Mouse (Mus musculus): ENCODE data around the gene Prl8a6. TPM values are rescaled to one million over a fixed set of nuclear protein-coding genes. Genes with fewer than 3 reads are reported as not detected.

Gene Prl8a6
- polyA plus RNA-seq (2014; fragmentation: Nextera tagmentation; extraction: Ambion mirVana): not detected in 2 replicates

DNA sequence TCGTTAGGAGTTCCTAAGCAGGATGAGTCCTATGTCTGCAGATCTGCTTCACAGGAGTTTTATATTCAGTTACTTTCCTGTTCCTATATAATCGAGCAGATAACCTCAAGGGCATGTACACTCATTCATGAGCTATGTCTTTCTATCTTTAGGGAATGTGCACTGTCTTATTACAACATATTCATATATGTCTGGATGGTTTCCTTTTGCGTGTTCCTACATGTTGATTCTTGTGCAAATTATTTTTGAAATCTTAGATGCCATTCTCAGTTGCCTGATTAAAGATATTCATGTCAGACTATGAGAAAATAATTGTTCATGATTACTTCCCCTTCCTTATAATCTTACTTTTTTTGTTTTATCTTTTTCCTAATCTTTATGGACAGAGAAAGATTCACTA is at the start of gene Prl8a6:
TSS of gene Prl8a6 (minus strand) at position 101 of the 400 bp plus-strand sequence.
- Histone ChIP-seq H3K27ac (ENCODE audit: low read depth, low read length) (no peak within 1 kb of the TSS), H3K36me3 (ENCODE audit: control insufficient read depth, insufficient read depth, low read length) (no peaks in the 10 kb centered on the region), H3K4me2 (replicated peaks; ENCODE audit: low read depth, low read length) (no peak within 1 kb of the TSS), H3K27me3 (ENCODE audit: control insufficient read depth, insufficient read depth, low read length) (no peaks in the 10 kb centered on the region), H3K4me3 (ENCODE audit: low read length) (no peak within 1 kb of the TSS), H3K4me1 (ENCODE audit: control insufficient read depth, insufficient read depth, low read length) (no peaks in the 10 kb centered on the region), H3K9me3 (ENCODE audit: control insufficient read depth, low read length) (no peaks in the 10 kb centered on the region), H3K9ac (ENCODE audit: low read depth, low read length) (no peak within 1 kb of the TSS)
- WGBS: 90% methylated on average over 3 of the region's 3 CpGs
- no peak for ATAC-seq (ENCODE audit: low FRiP score, low TSS enrichment)

DNA sequence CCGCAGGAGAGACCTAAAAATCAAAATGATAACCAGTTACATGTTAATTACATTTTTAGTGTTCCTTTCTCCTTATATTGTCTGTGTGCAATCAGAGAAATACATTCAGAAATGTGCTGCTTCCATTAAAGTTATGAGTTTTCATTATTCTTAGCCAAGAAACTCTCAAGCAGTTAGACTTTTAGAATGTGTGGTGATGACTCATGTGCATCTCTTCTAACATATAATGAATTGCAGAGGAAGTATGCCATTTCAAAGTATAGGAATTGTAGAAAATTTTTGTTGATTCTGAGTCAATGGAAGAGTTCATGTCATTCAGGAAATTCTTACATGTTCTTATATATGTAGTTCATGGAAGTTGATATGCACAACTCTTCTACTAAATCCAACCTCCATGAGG is 5.3 kb downstream of the Prl8a6 start:
- no peak for ATAC-seq (ENCODE audit: low FRiP score, low TSS enrichment)
- Histone ChIP-seq H3K9ac (ENCODE audit: low read depth, low read length) (no peak overlapping the region), H3K36me3 (ENCODE audit: control insufficient read depth, insufficient read depth, low read length) (no peaks in the 10 kb centered on the region), H3K9me3 (ENCODE audit: control insufficient read depth, low read length) (no peaks in the 10 kb centered on the region), H3K27me3 (ENCODE audit: control insufficient read depth, insufficient read depth, low read length) (no peaks in the 10 kb centered on the region), H3K4me2 (replicated peaks; ENCODE audit: low read depth, low read length) (no peak overlapping the region), H3K4me3 (ENCODE audit: low read length) (no peak overlapping the region), H3K27ac (ENCODE audit: low read depth, low read length) (no peak overlapping the region), H3K4me1 (ENCODE audit: control insufficient read depth, insufficient read depth, low read length) (no peaks in the 10 kb centered on the region)
- 88% methylated on average over 1 of the region's 1 CpGs for WGBS

DNA sequence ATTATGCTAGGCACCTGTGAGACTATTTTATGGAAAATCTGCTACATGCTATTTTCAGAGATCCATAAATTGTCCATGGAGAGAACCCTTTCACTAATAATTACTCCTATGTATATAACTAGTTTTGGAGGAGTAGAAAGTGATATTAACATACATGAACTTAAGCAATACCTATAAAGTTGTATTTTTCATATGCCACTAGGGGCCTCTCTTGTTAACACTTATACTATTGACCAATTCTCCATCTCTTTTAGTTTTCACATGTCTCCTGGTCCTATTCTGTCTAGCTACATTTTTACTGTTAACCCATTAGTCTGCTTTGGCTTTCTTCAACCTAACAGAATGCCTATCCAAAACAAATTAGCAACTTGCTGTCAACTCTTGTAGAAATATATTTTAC is 24.8 kb downstream of the Prl8a6 start:
- H3K4me1 ChIP-seq (ENCODE audit: control insufficient read depth, insufficient read depth, low read length): no peaks in the 10 kb centered on the region
- no peak overlapping the region for H3K4me3 ChIP-seq (ENCODE audit: low read length)
- H3K27me3 ChIP-seq (ENCODE audit: control insufficient read depth, insufficient read depth, low read length): no peaks in the 10 kb centered on the region
- H3K4me2 ChIP-seq (replicated peaks; ENCODE audit: low read depth, low read length): no peak overlapping the region
- no peak overlapping the region for H3K27ac ChIP-seq (ENCODE audit: low read depth, low read length)
- no peak overlapping the region for H3K9ac ChIP-seq (ENCODE audit: low read depth, low read length)
- no peaks in the 10 kb centered on the region for H3K36me3 ChIP-seq (ENCODE audit: control insufficient read depth, insufficient read depth, low read length)
- no peaks in the 10 kb centered on the region for H3K9me3 ChIP-seq (ENCODE audit: control insufficient read depth, low read length)
- no peak for ATAC-seq (ENCODE audit: low FRiP score, low TSS enrichment)

DNA sequence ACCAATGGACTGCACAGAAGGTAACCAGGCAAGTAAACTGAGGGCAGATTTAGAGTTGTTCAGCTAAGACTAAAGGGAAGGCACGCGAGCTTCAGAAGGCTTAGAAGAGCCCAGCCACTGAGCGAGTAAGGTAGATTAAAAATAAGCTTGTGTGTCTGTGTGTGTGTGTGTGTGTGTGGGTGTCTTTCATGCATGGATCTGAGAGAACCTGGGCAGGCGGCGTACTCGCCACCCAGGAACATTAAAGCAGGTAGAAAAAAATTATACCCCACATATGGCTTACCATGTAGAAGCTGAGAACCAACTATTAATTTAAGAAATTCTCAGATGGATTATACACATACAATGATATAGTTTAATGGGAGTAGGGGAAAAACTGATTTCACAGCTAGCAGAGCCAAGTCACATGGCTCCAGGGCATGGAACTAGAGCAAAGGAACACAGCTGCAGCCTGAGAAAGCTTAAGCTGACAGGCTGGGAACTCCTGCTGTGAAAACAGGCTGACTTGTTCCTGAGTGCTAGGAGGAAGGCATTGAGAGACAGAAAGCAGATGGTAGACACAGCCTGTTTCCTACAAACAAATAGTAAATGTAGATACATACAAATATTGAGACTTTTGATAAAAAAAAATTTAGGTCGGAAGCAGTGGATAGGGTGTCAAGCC is 39.3 kb downstream of the Prl8a6 start:
- H3K27ac ChIP-seq (ENCODE audit: low read depth, low read length): no peak overlapping the region
- H3K27me3 ChIP-seq (ENCODE audit: control insufficient read depth, insufficient read depth, low read length): no peaks in the 10 kb centered on the region
- no peak overlapping the region for H3K4me2 ChIP-seq (replicated peaks; ENCODE audit: low read depth, low read length)
- WGBS: 91% methylated on average over 7 of the region's 7 CpGs
- no peak overlapping the region for H3K9ac ChIP-seq (ENCODE audit: low read depth, low read length)
- ATAC-seq (ENCODE audit: low FRiP score, low TSS enrichment): no peak
- H3K4me1 ChIP-seq (ENCODE audit: control insufficient read depth, insufficient read depth, low read length): no peaks in the 10 kb centered on the region
- H3K36me3 ChIP-seq (ENCODE audit: control insufficient read depth, insufficient read depth, low read length): no peaks in the 10 kb centered on the region
- no peak overlapping the region for H3K4me3 ChIP-seq (ENCODE audit: low read length)
- no peaks in the 10 kb centered on the region for H3K9me3 ChIP-seq (ENCODE audit: control insufficient read depth, low read length)

DNA sequence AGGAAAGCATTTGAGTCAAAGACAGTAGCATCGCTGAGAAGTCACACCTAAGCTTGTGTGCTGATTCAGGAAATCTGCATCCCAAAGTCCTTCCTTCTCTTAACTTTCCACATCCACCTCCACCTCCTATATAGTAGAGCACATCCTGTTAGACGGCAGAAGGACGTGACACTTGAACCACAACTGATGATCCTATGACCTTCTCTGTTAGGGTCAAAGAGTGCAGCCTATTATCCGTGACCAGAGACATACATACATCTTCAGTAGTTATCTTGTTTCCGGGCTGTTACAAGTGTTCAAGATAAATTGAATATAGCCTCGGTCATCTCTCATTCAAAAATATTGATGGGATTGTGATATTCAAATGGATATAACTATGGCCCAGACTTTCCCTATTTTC is 47.7 kb downstream of the Prl8a6 start, which contains the start of gene Prl2b1:
TSS of gene Prl2b1 (minus strand) at position 101 of the 400 bp plus-strand sequence.
- Histone ChIP-seq H3K36me3 (ENCODE audit: control insufficient read depth, insufficient read depth, low read length) (no peaks in the 10 kb centered on the region), H3K9me3 (ENCODE audit: control insufficient read depth, low read length) (no peaks in the 10 kb centered on the region), H3K9ac (ENCODE audit: low read depth, low read length) (no peak within 1 kb of the TSS), H3K4me3 (ENCODE audit: low read length) (no peak within 1 kb of the TSS), H3K4me1 (ENCODE audit: control insufficient read depth, insufficient read depth, low read length) (no peaks in the 10 kb centered on the region), H3K27me3 (ENCODE audit: control insufficient read depth, insufficient read depth, low read length) (no peaks in the 10 kb centered on the region), H3K27ac (ENCODE audit: low read depth, low read length) (no peak within 1 kb of the TSS), H3K4me2 (replicated peaks; ENCODE audit: low read depth, low read length) (no peak within 1 kb of the TSS)
- 73% methylated on average over 6 of the region's 6 CpGs for WGBS
- ATAC-seq (ENCODE audit: low FRiP score, low TSS enrichment): no peak

Other genes with a start within 250 kb of the Prl8a6 start
- gene Prl3c1, start 242.0 kb downstream of the Prl8a6 start, polyA plus RNA-seq (2014; fragmentation: Nextera tagmentation; extraction: Ambion mirVana): not detected in 2 replicates
- gene Prl3b1, start 196.8 kb downstream of the Prl8a6 start, polyA plus RNA-seq (2014; fragmentation: Nextera tagmentation; extraction: Ambion mirVana): 1.1 TPM in 2 replicates
- gene Prl3a1, start 179.3 kb downstream of the Prl8a6 start, polyA plus RNA-seq (2014; fragmentation: Nextera tagmentation; extraction: Ambion mirVana): not detected in 2 replicates
- gene Prl6a1, start 126.1 kb downstream of the Prl8a6 start, polyA plus RNA-seq (2014; fragmentation: Nextera tagmentation; extraction: Ambion mirVana): not detected in 2 replicates
- gene Prl8a2, start 93.0 kb downstream of the Prl8a6 start, polyA plus RNA-seq (2014; fragmentation: Nextera tagmentation; extraction: Ambion mirVana): not detected in 2 replicates
- not detected in 2 replicates for gene Prl2b1, start 47.8 kb downstream of the Prl8a6 start, polyA plus RNA-seq (2014; fragmentation: Nextera tagmentation; extraction: Ambion mirVana)
- gene Prl8a8, start 74.5 kb upstream of the Prl8a6 start, polyA plus RNA-seq (2014; fragmentation: Nextera tagmentation; extraction: Ambion mirVana): not detected in 2 replicates
- not detected in 2 replicates for gene Prl8a9, start 125.9 kb upstream of the Prl8a6 start, polyA plus RNA-seq (2014; fragmentation: Nextera tagmentation; extraction: Ambion mirVana)
- gene Prl8a1, start 143.5 kb upstream of the Prl8a6 start, polyA plus RNA-seq (2014; fragmentation: Nextera tagmentation; extraction: Ambion mirVana): not detected in 2 replicates
- gene Prl7b1, start 171.9 kb upstream of the Prl8a6 start, polyA plus RNA-seq (2014; fragmentation: Nextera tagmentation; extraction: Ambion mirVana): not detected in 2 replicates
- not detected in 2 replicates for gene Prl7a1, start 203.8 kb upstream of the Prl8a6 start, polyA plus RNA-seq (2014; fragmentation: Nextera tagmentation; extraction: Ambion mirVana)
- gene Prl7a2, start 229.3 kb upstream of the Prl8a6 start, polyA plus RNA-seq (2014; fragmentation: Nextera tagmentation; extraction: Ambion mirVana): not detected in 2 replicates